Mouse (Mus musculus): ENCODE results near the gene Smo. TPM values are rescaled to one million over a fixed set of nuclear protein-coding genes. Genes with fewer than 3 reads are reported as not detected.

Smo gene
- total RNA-seq, 4 experiments from 2014 or later = 43.4 to 55.3 (median 50.2) TPM

GRCm38 (mm10) chr6:29776542-29777237 lies 41.4 kb downstream of the Smo start:
- DNase-seq = no peak

GRCm38 (mm10) chr6:29777238-29777555 lies 41.9 kb downstream of the Smo start:
- no peak for DNase-seq

- no peak for DNase-seq
Observed at GRCm38 (mm10) chr6:29780082-29780481, 44.8 kb downstream of the Smo start.

DNA sequence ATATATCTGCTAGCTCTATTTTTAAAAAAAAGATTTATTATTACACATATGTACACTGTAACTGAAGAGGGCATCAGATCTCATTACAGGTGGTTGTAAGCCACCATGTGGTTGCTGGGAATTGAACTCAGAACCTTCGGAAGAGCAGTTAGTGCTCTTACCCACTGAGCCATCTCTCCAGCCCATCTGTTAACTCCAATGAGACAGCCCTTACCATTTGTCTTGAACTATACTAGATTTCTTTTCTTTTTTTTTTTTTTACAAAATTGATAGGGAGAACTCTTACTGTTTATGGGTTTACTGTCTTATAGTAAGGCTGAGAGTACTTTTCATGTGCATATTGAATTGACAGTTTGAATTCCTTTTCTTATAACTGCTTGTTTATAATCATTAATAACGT lies 45.3 kb downstream of the Smo start:
- DNase-seq = no peak

GRCm38 (mm10) chr6:29782239-29782638 lies 46.9 kb downstream of the Smo start:
- no peak for DNase-seq

DNA sequence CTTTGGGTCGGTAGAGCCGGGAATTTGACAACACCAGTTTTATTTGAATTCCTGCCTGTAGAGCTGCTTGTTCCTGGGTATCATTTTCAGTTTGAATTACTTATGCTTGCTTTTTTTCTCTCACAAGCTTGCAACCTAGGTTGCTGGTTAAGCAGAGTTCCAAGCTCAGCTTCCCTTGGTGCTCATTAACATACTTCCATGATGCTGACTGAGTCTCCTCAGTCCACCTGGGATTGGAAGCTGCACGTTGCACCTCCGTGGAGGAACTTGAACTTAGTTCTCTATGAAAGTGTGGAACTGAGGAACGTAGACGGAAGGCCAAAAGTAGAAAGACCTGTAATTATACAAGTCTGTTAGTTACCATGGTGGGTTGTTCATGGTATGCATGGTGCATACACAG lies 48.7 kb downstream of the Smo start:
- no peak for DNase-seq

DNA sequence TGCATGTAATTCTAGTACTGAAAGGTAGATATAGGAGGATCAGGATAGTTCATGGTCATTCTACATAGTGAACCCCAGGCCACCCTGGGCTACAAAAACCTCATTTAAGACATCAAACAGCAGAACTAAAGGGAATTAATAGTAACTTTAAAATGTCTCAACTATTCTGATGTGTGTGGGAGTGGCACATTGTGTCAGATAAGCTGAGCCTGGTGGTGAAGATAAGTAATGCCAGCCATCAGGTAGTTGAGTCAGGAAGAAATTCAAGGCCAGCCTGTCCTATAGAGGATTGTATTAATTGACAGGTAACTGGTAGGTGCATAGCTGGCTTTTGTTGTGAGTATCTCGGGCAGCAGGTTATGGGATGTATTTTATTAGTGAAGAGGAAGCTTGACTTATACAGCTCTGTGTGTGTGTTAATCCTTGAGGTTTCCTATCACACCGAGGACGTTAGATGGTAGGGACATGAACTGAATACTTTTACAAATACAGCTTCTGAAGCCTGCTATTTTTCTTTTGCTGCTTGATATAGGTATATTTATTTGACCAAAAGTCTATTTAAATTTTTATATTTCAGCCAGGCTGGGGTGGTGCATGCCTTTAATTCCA lies 49.2 kb downstream of the Smo start:
- DNase-seq = no peak

GRCm38 (mm10) chr6:29785759-29786158 lies 50.5 kb downstream of the Smo start:
- DNase-seq = no peak

DNA sequence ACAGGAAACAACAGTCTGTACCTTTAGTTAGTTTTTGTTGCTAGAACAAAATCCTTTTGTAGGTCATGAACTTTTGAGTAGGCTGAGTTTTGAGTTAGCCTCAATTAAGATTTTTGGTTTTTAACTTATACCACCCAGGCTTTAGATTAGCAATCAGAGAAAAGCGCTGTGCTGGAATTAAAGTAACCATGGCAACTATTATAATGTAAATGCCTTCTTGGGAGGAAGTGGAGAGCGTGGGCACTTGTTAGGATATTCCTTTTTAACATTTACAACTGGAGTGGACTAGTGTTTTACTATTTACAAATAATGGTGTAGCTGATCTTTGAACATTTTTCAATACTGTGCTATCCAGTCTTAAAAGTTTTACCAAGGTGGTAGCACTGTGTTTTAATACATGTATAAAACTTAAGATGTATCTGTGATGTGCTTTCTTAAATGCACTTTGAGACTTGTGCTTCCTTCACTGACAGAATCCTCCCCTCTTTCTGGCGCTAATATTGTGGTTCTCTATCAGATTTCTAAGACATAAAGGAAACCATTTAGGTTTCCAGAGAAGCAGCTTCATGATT lies 53.6 kb downstream of the Smo start:
- DNase-seq = no peak

DNA sequence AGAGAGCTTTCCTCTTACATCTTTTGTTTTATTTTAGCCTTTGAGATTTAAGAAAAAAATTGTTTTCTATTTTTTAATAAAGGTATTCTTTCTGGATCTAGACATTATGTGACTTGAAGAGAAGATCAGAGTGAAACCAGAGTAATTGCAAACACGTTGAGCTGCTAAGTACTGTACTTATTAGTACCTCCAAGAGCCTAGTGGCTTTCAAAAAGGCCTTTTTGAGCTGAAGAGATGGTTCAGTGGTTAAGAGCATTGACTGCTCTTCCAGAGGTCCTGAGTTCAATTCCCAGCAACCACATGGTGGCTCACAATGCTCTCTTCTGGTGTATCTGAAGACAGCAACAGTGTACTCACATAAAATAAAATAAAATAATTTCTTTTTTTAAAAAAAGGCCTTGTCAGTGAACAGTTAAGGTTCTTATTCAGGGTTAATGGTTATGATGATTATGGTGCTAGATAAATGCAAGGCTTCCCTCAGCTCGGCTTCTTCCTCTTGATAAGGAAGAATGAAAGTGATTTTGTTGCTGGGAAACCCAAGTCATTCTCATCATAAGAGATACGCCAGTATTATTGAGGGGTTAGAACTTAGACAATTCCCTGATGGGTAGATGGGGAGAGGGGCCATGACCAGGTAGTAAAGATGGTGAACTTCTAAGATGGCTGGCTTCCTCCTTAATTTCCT lies 54.9 kb downstream of the Smo start:
- DNase-seq = no peak

DNA sequence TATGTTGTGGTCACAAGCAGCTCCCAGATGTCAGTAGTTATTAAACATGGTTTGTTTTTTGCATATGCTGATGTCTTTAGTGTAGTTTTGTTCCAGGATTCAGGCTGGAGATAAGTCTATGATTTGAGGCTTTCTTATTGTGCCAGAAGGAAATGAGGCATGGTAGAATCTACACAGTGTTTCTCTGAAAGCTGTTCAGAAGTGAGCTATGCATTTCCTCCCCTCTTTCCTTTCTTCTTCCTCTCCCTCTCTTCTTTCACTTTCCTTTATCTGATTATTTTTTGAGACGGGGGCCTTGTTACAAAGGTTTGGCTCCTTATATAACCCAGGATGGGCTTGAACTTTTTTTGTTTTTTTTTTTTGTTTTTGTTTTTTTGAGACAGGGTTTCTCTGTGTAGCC lies 58.2 kb downstream of the Smo start:
- DNase-seq = no peak

DNA sequence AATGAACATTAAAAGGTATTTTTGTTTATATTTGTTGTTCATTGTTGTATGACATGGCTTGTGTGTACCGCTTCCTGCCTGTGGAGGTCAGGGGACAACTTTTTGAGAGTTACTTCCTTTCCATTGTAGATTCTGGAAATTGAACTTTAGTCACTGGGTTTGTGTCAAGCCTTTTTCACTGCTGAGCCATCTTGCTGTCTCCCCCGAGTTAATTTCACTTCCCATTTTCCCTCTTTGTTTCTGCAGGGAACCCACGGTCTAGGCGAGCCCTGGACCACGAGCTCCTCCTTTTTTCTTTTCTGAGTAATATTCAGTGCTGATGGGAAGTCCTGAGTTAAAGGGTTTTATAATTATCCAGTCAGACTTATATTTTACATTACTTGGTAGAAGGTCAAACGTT lies 59.3 kb downstream of the Smo start:
- no peak for DNase-seq

- DNase-seq = no peak
Observed at GRCm38 (mm10) chr6:29802979-29803378, 67.7 kb downstream of the Smo start.

DNA sequence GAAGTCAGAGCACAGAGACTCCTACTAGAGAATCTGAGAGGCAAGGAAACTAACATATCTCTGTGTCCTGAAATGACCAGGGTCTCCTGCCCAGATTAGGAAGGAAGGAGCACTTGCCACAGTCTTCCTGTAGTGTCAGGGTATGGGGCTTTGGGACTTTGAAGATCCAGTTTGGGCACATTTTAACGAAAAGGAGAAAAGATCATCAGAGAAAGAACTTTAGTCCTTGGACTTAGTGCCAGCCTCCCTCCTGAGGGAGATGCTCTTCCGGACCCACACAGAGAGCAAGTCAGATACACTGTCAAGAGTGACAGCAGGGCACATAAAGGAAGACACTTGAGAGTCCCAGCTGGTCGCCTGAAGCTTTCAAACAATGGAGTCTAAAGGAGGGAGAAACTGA lies 68.7 kb downstream of the Smo start:
- DNase-seq = no peak

GRCm38 (mm10) chr6:29805381-29805780 lies 70.1 kb downstream of the Smo start:
- DNase-seq = no peak

Other genes with a start within 250 kb of the Smo start
- gene Kcp, start 227.6 kb upstream of the Smo start, total RNA-seq (2022) = 1 to 10 TPM; 1.7 to 2.5 (median 1.8) TPM
- 1 to 10 TPM; 5.1 to 7.8 (median 7.7) TPM for gene Irf5, start 208.9 kb upstream of the Smo start, total RNA-seq (2022)
- gene Tnpo3, start 125.6 kb upstream of the Smo start, total RNA-seq (2022) = 10 to 100 TPM; 48.3 to 65.6 (median 61.3) TPM
- gene Tspan33, start 41.3 kb upstream of the Smo start, total RNA-seq (2022) = 1 to 10 TPM; 2.7 to 4.9 (median 3.8) TPM
- 100 to 1,000 TPM; 100 to 281 (median 173) TPM for gene Ahcyl2, start 32.5 kb downstream of the Smo start, total RNA-seq (2022)
- 1 to 10 TPM; 1.2 to 2.0 (median 1.7) TPM for gene Strip2, start 181.5 kb downstream of the Smo start, total RNA-seq (2022)

Measured in adrenal gland, adult 8-10 months (tissue).